Mouse (Mus musculus): ENCODE data around the gene Sds.

Sds gene

DNA sequence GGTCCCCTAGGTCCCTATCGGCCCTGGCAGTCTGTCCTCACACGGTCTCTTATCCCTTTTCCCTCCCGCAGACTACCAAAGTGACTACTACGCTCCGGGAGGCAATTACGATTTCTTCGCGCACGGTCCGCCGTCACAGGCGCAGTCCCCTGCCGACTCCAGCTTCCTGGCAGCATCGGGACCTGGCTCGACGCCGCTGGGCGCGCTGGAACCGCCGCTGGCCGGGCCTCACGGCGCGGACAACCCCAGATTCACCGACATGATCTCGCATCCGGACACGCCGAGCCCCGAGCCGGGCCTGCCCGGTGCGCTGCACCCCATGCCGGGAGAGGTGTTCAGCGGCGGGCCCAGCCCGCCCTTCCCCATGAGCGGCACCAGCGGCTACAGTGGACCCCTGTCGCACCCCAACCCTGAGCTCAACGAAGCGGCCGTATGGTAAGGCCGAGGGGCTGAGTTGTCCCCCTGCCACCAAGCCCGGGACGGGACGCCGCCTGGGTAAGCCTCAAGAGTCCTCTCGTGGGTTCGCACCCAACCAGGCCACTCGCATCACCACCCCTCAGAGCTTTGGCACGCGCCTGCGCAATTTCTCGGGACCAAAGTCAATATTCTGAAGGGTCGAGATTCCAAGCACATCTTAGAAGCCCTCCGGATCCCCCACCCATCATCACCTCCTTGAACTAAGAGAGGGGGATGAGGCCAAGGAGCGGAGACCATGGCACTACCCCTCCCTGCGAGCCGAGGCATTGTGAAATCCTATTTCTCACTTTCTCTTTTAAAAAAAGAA is 36.2 kb upstream of the Sds start:
- DNase-seq (ENCODE audit: low spot score in 2 of 2) = no peak

GRCm38 (mm10) chr5:120440733-120441132 is 35.6 kb upstream of the Sds start:
- peak; percentile 81 to 86 for DNase-seq (ENCODE audit: low spot score in 2 of 2)

DNA sequence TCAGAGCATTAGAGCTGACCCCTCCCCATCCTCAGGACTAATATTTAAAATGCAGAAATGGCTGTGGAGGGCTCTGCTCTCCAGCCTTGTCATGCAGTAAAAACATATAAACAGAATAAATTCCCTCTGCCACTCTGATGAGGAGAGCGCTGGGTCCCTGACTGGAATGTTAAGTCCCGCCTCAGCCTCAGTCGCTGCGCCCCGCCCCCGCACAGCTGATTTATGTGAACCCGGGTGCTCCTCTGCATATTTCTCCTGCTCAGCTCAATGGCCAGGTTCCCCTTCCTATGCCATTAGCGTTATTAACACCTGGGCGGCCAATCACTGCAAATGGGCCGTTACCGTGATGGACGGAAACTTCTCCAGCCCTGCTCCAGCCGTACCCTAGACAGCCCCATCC is 29.0 kb upstream of the Sds start:
- DNase-seq (ENCODE audit: low spot score in 2 of 2) = no peak

- no peak for DNase-seq (ENCODE audit: low spot score in 2 of 2)
Observed at GRCm38 (mm10) chr5:120454756-120455337, 21.5 kb upstream of the Sds start.

GRCm38 (mm10) chr5:120456253-120456652 is 20.1 kb upstream of the Sds start:
- no peak for DNase-seq (ENCODE audit: low spot score in 2 of 2)

DNA sequence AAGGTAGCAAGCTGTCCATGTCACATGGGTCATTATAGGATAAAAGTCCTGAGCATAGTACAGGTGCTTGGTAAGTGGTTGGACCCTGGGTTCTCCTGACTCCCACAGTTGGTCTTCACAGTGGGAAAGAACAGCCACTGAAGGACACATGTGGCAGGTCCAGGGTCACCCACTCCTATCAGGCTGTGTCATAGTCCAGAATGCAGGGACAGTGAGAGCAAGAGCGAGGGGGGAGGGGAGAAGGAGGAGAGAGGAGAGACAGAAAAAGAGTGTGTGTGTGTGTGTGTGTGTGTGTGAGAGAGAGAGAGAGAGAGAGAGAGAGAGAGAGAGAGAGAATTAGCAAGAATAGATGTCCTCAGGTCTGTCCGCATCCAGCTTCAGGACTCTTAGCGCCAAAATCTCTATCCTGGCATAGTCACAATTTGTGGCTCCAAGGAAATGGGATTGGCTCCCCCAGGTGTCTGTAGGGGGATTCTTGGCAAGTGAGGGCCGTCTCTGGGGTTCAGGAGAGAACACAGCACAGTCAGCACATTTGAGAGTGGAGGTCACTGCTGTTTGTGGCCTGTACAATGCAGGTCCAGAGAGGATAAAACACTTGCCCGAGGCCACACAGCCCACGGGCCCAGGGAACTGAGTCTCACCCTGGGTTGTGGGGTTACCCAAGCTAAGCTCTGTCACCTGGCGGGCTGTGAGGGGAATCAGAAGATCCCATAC is 19.3 kb upstream of the Sds start:
- DNase-seq (ENCODE audit: low spot score in 2 of 2) = no peak

- peak; percentile 44 to 54 for DNase-seq (ENCODE audit: low spot score in 2 of 2)
Observed at GRCm38 (mm10) chr5:120457628-120458027, 18.7 kb upstream of the Sds start.

DNA sequence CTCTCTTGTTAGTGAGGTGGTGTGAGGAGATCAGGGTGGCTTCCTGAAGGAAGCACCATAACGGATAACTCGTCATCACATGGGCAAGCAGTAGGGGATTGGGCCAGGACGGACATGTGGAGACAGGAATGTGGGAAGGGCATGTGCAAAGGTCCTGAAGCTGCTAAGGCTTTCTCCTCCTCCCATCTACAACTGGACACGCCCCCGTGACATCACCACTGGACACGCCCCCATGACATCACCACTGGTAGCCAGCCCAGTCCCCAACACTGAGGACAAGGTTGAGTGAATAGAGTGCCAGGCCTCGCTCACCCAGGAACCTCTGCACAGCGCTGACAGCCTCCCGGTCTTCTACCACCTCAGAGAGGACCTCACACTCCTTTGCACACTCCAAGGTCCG is 17.2 kb upstream of the Sds start:
- DNase-seq (ENCODE audit: low spot score in 2 of 2) = no peak

GRCm38 (mm10) chr5:120461902-120462301 is 14.4 kb upstream of the Sds start:
- DNase-seq (ENCODE audit: low spot score in 2 of 2) = no peak

GRCm38 (mm10) chr5:120464321-120464720 is 12.0 kb upstream of the Sds start:
- DNase-seq (ENCODE audit: low spot score in 2 of 2) = no peak

- no peak for DNase-seq (ENCODE audit: low spot score in 2 of 2)
Observed at GRCm38 (mm10) chr5:120465062-120465461, 11.3 kb upstream of the Sds start.

GRCm38 (mm10) chr5:120465860-120466259 is 10.5 kb upstream of the Sds start:
- DNase-seq (ENCODE audit: low spot score in 2 of 2) = no peak

- no peak for DNase-seq (ENCODE audit: low spot score in 2 of 2)
Observed at GRCm38 (mm10) chr5:120467026-120467425, 9.3 kb upstream of the Sds start.

DNA sequence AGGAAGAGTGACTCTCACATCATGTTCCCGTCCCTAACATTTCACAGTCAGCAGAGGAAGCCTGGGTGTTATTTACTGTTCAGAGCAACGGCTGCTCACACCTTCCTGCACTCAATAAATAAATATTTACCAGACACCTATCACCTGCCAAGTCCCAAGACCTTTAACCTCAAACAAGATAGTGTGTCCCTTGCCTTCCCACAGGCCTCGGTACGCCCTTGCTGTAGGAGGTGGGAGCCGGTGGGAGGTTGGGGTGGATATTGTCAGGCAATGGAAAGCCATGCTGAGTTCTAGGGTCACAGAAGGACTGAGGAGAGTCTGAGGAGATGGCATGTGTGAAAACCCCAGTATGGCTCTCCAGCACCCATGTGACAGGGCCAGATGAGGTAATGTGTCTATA is 8.0 kb upstream of the Sds start:
- DNase-seq (ENCODE audit: low spot score in 2 of 2) = no peak

DNA sequence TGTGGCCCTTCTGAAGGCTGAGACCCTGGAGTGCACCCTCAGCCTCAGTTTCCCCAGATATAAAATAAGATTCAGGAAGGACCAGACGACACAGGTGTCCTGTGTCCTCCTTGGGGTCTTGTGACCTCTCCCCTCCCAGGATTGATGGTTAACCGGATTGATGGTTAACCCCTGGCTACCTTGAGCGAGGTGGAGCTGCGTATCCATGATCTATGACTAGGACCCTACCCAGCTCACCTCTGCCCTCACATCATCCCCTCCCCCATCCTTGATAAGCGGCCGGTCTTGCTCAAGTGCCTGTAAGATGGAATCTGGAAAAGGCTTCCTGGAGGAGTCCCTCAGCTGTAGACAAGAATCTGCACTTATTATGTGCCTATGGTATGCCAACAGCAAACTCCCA is 7.5 kb upstream of the Sds start:
- DNase-seq (ENCODE audit: low spot score in 2 of 2) = no peak

GRCm38 (mm10) chr5:120471538-120471937 is 4.8 kb upstream of the Sds start:
- no peak for DNase-seq (ENCODE audit: low spot score in 2 of 2)

GRCm38 (mm10) chr5:120472770-120473169 is 3.6 kb upstream of the Sds start, which contains the start of gene Sdsl:
TSS of gene Sdsl (minus strand) at chr5:120472810.
- no peak for DNase-seq (ENCODE audit: low spot score in 2 of 2)

DNA sequence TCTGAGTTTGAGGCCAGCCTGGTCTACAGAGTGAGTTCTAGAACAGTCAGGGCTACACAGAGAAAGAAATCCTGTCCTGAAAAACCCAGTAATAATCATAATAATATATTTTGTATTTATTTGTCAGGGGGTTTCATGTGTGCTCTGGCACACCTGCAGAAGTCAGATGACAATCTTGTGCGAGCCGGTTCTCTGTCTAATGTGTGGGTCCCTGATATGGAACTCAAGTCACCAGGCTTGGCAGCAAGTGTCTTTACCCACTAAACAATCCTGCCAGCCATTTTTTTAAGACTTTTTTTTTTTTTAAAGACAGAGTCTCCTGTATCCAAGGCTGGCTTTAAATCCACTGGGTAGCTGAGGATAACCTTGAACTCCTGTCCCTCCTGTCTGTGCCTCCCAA is 3.0 kb upstream of the Sds start:
- DNase-seq (ENCODE audit: low spot score in 2 of 2) = no peak

- DNase-seq (ENCODE audit: low spot score in 2 of 2) = no peak
Observed at GRCm38 (mm10) chr5:120475861-120476260, 465 bp upstream of the Sds start.

DNA sequence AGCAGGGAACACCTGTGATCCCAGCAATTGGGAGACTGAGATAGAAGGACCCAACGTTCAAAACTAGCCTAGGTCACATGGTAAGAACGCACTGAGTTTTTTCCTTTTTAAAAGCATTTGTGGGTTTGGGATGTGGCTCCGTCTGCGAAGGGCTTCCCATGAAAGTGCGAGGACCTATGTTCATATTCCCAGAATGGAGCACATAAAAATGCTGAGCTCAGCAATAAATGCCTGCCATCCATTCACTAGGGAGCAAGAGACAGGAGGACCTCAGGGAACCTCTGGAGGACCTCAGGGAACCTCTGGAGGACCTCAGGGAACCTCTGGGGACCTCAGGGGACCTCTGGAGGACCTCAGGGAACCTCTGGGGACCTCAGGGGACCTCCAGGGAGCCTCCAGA is 1.7 kb downstream of the Sds start:
- no peak for DNase-seq (ENCODE audit: low spot score in 2 of 2)

DNA sequence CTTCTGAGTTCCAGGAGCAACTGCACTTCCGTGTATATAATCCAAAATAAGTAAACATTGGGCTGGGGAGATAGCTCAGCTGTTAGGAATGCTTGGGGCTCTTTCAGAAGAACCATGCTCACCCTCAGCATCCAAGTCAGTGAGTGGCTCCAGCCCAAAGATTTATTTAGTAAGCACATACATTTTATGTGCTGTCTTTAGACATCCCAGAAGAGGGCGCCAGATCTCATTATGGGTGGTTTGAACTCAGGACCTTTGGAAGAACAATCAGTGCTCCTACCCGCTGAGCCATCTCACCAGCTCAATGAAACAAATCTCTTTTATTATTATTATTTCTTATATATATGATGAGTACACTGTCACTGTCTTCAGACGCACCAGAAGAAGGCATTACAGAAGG is 3.2 kb downstream of the Sds start:
- no peak for DNase-seq (ENCODE audit: low spot score in 2 of 2)

DNA sequence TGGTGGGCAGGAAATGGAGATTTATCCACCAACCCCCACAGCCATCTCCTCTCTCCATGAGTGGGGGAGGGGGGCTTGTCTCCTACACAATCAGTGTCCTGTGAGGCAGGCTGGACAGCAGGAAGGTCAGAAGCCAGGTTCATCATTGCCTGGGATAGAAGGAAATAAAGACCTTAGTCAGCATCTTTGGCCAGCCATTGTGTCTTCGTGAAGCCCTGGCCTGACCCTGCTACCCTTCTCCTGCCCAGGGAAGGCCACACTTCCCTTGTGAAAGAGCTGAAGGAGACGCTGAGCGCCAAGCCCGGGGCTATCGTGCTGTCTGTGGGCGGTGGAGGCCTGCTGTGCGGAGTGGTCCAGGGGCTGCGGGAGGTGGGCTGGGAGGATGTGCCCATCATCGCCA is 4.9 kb downstream of the Sds start:
- no peak for DNase-seq (ENCODE audit: low spot score in 2 of 2)

- DNase-seq (ENCODE audit: low spot score in 2 of 2) = no peak
Observed at GRCm38 (mm10) chr5:120483399-120483798, 7.1 kb downstream of the Sds start.
